Mouse (Mus musculus) limb, embryonic 11.5 days (tissue): Measurements from ENCODE around the gene Bub1b. TPM values are rescaled to one million over a fixed set of nuclear protein-coding genes. Genes with fewer than 3 reads are reported as not detected.
"Not testable (repeated sequence)": the region's sequence is repeated elsewhere in the genome, so short reads cannot be mapped to it uniquely, and the experiment has no call there.

Experiments used
- ATAC-seq: fragments of 200-750 bp; cut with Nextera tagmentation; 2 replicates; pipeline ENCODE4 v1.8.0; 2017; ENCODE audit warnings: low read depth; ENCODE audit not compliant: insufficient number of reproducible peaks, low FRiP score, low TSS enrichment
- DNase-seq: peaks from one replicate; pipeline ENCODE4 v3.0.0-alpha.2; 2015; ENCODE audit warnings: low spot score
- H3K27ac ChIP-seq: fragments of 300-500 bp; sonication (generic); replicated peaks from 2 replicates; pipeline ENCODE4 v1.5.1; 2014; ENCODE audit warnings: low read depth, mild to moderate bottlenecking, low read length
- H3K27me3 ChIP-seq: fragments of 300-500 bp; sonication (generic); 2 replicates; pipeline ENCODE4 v1.6.1; 2014; ENCODE audit warnings: mild to moderate bottlenecking, low read length, mixed read lengths; ENCODE audit not compliant: control insufficient read depth, insufficient read depth
- H3K36me3 ChIP-seq: fragments of 300-500 bp; sonication (generic); 2 replicates; pipeline ENCODE4 v1.6.1; 2014; ENCODE audit warnings: mild to moderate bottlenecking, low read length, moderate library complexity, mixed read lengths; ENCODE audit not compliant: control insufficient read depth, insufficient read depth
- H3K4me1 ChIP-seq: fragments of 300-500 bp; sonication (generic); 2 replicates; pipeline ENCODE4 v1.6.1; 2014; ENCODE audit warnings: low read length, mixed read lengths; ENCODE audit not compliant: control insufficient read depth, insufficient read depth
- H3K4me2 ChIP-seq: fragments of 300-500 bp; sonication (generic); 2 replicates; pipeline ENCODE4 v1.6.1; 2014; ENCODE audit warnings: low read depth, mild to moderate bottlenecking, moderate library complexity; ENCODE audit not compliant: severe bottlenecking
- H3K4me3 ChIP-seq: fragments of 300-500 bp; sonication (generic); 2 replicates; pipeline ENCODE4 v1.5.1; 2014; ENCODE audit warnings: low read depth, low read length
- H3K9ac ChIP-seq: fragments of 300-500 bp; sonication (generic); 2 replicates; pipeline ENCODE4 v1.6.1; 2014; ENCODE audit warnings: mild to moderate bottlenecking, low read length
- H3K9me3 ChIP-seq: fragments of 300-500 bp; sonication (generic); 2 replicates; pipeline ENCODE4 v1.6.1; 2016; ENCODE audit warnings: low read length; ENCODE audit not compliant: control insufficient read depth
- WGBS: fragments of 180-500 bp; shearing (Covaris S2); extraction: QIAGEN DNeasy Blood & Tissue Kit; methylation state at CpG from one replicate; pipeline ENCODE4 v1.1.7; 2014; 5-methylcytosine and 5-hydroxymethylcytosine counted together
- polyA plus RNA-seq: library from polyadenylated mRNA; unstranded; fragments of >200 nt; fragmentation: Nextera tagmentation; extraction: Ambion mirVana; gene quantifications from 2 replicates; pipeline ENCODE4 v1.2.1, GENCODE M21; 2014

Gene Bub1b
- polyA plus RNA-seq, 1 experiment from 2014 or later, result 145 TPM

DNA sequence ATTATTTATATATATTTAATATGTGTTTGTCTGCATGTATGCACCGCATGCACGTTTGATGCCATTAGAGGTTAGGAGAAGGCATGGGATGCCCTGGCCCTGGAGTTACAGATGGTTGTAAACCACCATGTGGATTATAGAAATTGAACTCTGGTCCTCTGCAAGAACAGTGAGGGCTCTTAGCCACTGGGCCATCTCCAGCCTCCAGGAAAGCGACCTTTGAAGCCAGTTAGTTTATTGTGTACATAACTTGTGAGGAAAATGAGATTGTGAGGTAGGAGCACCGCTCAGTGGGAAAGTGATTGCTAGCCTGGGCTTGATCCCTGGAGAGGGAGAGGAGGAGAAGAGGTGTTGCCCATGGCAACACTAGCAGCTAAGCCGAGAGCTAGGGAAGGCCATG, 39.2 kb downstream of the Bub1b start:
- 84% methylated on average over 5 of the region's 5 CpGs for WGBS
- DNase-seq (no peak), ATAC-seq (no peak)
- no peaks in the 10 kb centered on the region for H3K4me1 ChIP-seq
- no peaks in the 10 kb centered on the region for H3K27me3 ChIP-seq
- peaks cover 16% of the 10 kb centered on the region for H3K36me3 ChIP-seq
- H3K27ac ChIP-seq, result no peak overlapping the region
- H3K9me3 ChIP-seq, result no peaks in the 10 kb centered on the region
- H3K4me2 ChIP-seq, result no peak overlapping the region
- H3K4me3 ChIP-seq, result no peak overlapping the region
- H3K9ac ChIP-seq, result no peak overlapping the region

DNA sequence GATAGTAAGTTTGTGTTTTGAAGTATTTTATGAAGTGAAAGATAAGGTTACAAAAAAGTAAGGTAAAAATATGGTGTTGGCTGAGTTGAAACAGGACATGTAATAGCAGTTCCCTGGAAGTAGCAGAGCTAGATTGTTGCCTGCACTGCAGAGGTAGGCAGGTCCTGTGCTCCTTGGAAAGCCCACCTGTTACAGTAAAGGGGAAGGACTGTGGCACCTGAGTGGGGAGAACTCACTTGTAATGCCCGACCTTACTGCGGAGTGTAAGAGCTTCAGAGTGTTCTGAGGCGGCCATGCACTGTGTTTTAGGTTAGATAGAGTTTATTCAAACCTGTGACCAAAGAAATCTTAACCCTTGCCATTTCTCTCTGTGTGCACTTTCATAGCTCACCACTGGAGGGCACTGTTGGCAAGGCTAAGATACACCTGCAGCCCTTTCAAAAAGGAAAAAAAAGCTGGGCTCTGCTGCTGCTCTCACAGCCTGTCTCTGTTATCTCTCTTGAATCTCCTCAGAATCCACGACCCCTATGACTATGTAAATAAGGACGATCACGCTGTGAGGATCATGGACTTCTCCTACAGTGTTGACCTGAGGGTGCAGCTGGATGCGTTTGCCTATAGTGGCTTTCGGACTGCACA, 40.0 kb downstream of the Bub1b start:
- Histone ChIP-seq H3K9me3 (no peaks in the 10 kb centered on the region), H3K36me3 (peaks cover 17% of the 10 kb centered on the region), H3K4me3 (no peak overlapping the region), H3K9ac (no peak overlapping the region), H3K4me2 (no peak overlapping the region), H3K4me1 (no peaks in the 10 kb centered on the region), H3K27ac (no peak overlapping the region), H3K27me3 (no peaks in the 10 kb centered on the region)
- WGBS, result 52% methylated on average over 8 of the region's 8 CpGs
- ATAC-seq, result no peak
- peak; percentile 83 for DNase-seq

DNA sequence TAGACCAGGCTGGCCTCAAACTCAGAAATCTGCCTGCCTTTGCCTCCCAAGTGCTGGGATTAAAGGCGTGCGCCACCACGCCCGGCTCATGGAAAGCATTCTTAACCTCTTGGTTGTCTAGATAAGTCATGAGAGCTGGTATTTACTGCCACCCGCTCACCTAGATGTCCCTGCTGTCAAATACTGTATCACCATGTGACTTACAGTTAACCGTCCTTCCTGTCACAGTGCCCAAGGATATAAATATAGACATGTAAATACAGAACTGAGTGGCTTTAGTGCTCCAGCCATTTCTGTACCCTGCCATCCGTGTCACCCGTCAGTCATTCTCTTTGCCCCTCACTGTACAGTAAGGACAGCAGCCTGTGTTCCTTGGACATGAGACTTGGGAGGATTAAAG, 40.7 kb downstream of the Bub1b start:
- H3K36me3 ChIP-seq, result peaks cover 17% of the 10 kb centered on the region
- H3K27ac ChIP-seq, result no peak overlapping the region
- ATAC-seq, result no peak
- no peak for DNase-seq
- no peaks in the 10 kb centered on the region for H3K27me3 ChIP-seq
- H3K4me1 ChIP-seq, result no peaks in the 10 kb centered on the region
- H3K9me3 ChIP-seq, result no peaks in the 10 kb centered on the region
- H3K4me3 ChIP-seq, result no peak overlapping the region
- WGBS, result 95% methylated on average over 8 of the region's 8 CpGs
- H3K4me2 ChIP-seq, result no peak overlapping the region
- no peak overlapping the region for H3K9ac ChIP-seq

DNA sequence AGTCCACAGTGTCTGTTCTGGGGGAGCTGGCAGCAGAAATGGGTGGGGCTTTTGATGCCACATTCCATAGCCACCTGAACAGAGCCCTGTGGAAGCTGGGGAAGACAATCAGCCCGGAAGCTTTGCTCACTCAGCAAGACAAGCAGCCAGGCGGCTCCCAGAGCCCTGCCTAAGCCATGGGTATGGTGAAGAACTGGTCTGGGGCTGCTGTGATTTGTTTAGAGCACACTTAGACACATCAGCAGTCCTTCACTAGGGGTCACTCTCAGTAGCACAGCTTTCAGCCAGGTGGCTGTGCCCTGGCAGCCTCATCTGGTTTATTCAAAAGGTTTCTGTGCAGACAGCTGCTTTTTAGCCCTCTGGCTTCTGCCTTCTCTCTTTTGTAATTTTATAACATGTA, 43.1 kb downstream of the Bub1b start:
- DNase-seq (no peak), ATAC-seq (no peak)
- H3K4me1 ChIP-seq, result no peaks in the 10 kb centered on the region
- H3K27ac ChIP-seq, result no peak overlapping the region
- peaks cover 12% of the 10 kb centered on the region for H3K36me3 ChIP-seq
- 59% methylated on average over 2 of the region's 2 CpGs for WGBS
- H3K4me2 ChIP-seq, result no peak overlapping the region
- H3K9me3 ChIP-seq, result no peaks in the 10 kb centered on the region
- no peak overlapping the region for H3K4me3 ChIP-seq
- H3K27me3 ChIP-seq, result no peaks in the 10 kb centered on the region
- H3K9ac ChIP-seq, result no peak overlapping the region

DNA sequence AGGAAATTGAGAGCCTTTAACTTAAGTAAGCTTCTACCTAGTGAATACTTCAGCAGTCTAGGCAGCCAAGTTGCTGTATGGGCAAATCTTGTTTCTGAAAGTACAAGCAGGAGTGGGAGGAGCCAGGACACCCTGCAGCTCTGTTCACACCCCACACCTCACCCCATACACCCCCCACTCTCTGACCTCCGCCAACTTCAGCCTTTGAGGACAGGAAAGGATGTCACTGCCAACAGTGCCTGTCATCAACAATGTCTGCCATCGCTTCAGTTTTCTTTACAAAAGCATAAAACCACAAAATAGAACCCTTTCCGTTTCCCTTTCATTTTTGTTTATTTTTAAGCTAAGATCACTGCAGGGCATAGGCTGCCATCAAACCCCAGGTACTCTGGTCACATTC, 44.4 kb downstream of the Bub1b start:
- H3K36me3 ChIP-seq, result peaks cover 12% of the 10 kb centered on the region
- no peak overlapping the region for H3K4me3 ChIP-seq
- H3K9me3 ChIP-seq, result no peaks in the 10 kb centered on the region
- DNase-seq (no peak), ATAC-seq (no peak)
- H3K27me3 ChIP-seq, result no peaks in the 10 kb centered on the region
- H3K4me2 ChIP-seq, result no peak overlapping the region
- H3K4me1 ChIP-seq, result no peaks in the 10 kb centered on the region
- no peak overlapping the region for H3K9ac ChIP-seq
- no peak overlapping the region for H3K27ac ChIP-seq
- 91% methylated on average over 3 of the region's 3 CpGs for WGBS

DNA sequence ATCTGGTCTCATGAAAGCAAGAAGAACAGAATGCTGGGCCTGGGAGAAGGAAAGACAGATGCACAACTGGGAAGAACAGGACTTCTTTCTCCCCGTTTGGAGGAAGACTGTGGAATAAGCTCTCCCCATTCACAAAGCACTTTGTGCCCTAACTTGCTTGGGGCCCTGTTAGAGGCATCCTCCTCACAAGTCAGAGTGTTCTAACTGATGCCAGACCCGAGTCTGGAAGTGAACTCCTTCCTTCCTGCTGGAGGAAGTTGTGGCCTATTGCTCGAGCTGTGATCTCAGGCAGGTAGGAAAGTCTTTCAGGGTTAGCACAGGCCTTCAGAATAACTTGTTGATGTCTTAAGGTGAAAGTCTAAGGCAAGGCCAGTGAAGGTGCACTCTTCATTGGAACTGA, 44.9 kb downstream of the Bub1b start:
- ATAC-seq, result no peak

DNA sequence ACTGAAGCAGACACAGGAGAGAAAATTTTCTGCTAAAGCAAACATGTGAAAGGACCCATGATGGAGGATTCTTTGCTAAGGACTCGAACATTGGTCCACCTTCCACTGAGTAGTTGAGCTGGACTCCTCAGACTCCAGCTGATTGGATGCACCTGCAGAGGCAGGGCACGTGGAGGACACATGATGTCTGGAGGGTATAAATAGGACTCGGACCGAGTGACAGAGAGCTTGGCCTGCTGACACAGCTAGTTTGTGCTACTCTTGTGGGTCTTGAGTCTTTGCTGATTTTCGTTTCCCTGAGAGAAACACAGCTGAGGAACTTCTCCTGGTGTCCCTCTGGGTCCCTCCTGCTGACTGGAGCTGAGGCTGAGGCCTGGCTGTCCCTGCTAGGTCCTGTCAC, 48.7 kb downstream of the Bub1b start:
- Histone ChIP-seq H3K4me2 (no peak overlapping the region), H3K9me3 (no peaks in the 10 kb centered on the region), H3K9ac (no peak overlapping the region), H3K4me1 (no peaks in the 10 kb centered on the region), H3K27me3 (no peaks in the 10 kb centered on the region), H3K27ac (no peak overlapping the region), H3K4me3 (no peak overlapping the region), H3K36me3 (peaks cover 7% of the 10 kb centered on the region; the same call in 1 of the 2 replicates)
- no peak for DNase-seq
- WGBS, result 83% methylated on average over 5 of the region's 5 CpGs
- ATAC-seq, result no peak

More for the DNA sequence above, 44.9 kb downstream of the Bub1b start:
- H3K27me3 ChIP-seq, result no peaks in the 10 kb centered on the region
- H3K4me1 ChIP-seq, result no peaks in the 10 kb centered on the region
- no peaks in the 10 kb centered on the region for H3K9me3 ChIP-seq
- no peak overlapping the region for H3K27ac ChIP-seq
- peaks cover 12% of the 10 kb centered on the region for H3K36me3 ChIP-seq
- WGBS, result 71% methylated on average over 3 of the region's 3 CpGs
- no peak overlapping the region for H3K4me3 ChIP-seq
- no peak for DNase-seq
- no peak overlapping the region for H3K9ac ChIP-seq
- H3K4me2 ChIP-seq, result no peak overlapping the region

DNA sequence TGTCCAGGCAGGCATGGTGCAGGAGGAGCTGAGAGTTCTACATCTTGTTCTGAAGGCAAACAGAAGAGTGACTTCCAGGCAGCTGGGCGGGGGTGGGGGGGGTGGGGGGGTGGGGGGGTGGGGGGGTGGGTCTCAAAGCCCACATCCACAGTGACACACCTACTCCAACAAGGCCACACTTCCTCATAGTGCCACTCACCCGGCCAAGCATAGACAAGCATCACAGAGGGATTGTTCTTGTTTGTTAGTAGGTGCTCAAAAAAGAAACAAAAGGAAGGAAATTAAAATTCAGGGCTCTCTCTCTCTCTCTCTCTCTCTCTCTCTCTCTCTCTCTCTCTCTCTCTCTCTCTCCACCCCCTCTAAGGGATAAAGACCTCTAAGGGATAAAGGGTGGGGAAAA, 52.7 kb downstream of the Bub1b start:
- 83% methylated on average over 1 of the region's 2 CpGs for WGBS
- H3K4me3 ChIP-seq, H3K27ac ChIP-seq, DNase-seq, H3K9ac ChIP-seq, H3K4me2 ChIP-seq, H3K4me1 ChIP-seq, H3K27me3 ChIP-seq, H3K9me3 ChIP-seq, ATAC-seq, H3K36me3 ChIP-seq: not testable (repeated sequence)

DNA sequence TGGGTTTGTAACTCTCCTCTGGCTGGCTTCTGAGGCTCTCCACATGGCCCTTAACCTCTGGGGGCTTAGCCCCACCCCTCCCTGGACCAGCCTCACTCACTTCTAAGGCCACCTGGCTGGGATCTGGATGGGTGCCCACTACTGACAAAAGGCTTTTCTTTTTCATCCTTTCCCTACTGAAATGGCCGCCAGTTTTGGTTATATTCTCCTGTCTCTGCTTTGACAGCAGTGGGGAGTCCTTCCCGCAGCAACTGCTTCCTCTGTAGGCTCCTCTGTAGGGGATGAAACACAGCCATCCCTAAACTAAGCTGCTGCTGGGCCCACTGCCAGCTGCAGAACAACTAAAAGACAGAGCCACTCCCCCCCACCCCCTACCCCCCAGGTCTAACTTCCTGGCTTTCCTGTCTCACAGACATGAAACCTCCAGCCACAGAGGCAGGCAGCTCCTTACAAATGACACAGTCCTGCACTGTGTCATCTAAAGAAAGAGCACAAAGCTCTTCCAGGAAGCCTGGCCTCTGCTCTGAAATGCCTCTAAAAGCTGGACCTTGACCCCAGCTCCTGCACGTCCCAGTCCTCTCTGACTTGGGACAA, 58.8 kb downstream of the Bub1b start:
- Histone ChIP-seq H3K9ac (no peak overlapping the region), H3K4me2 (no peak overlapping the region), H3K36me3 (no peaks in the 10 kb centered on the region), H3K9me3 (no peaks in the 10 kb centered on the region), H3K4me3 (no peak overlapping the region), H3K4me1 (no peaks in the 10 kb centered on the region), H3K27me3 (no peaks in the 10 kb centered on the region), H3K27ac (0 out of 2 replicates have a peak overlapping the region, but pooled peaks have one; percentile 5)
- no peak for ATAC-seq
- 49% methylated on average over 3 of the region's 3 CpGs for WGBS
- no peak for DNase-seq
